Mouse (Mus musculus) embryonic facial prominence, embryonic 15.5 days (tissue): ENCODE results near the gene Gm5475. TPM values are rescaled to one million over a fixed set of nuclear protein-coding genes. Genes with fewer than 3 reads are reported as not detected.

Source experiments
- ATAC-seq: fragments of 200-750 bp; cut with Nextera tagmentation; 2 replicates; pipeline ENCODE4 v1.8.0; 2017; ENCODE audit warnings: low read depth, moderate TSS enrichment; ENCODE audit not compliant: insufficient number of reproducible peaks, low FRiP score, low TSS enrichment
- H3K27ac ChIP-seq: fragments of 300-500 bp; sonication (generic); replicated peaks from 2 replicates; pipeline ENCODE4 v1.5.1; 2015; ENCODE audit warnings: mild to moderate bottlenecking, inconsistent platforms
- H3K27me3 ChIP-seq: fragments of 300-500 bp; sonication (generic); 2 replicates; pipeline ENCODE4 v1.6.1; 2015; ENCODE audit warnings: inconsistent platforms
- H3K36me3 ChIP-seq: fragments of 300-500 bp; sonication (generic); 2 replicates; pipeline ENCODE4 v1.6.1; 2015; ENCODE audit warnings: mild to moderate bottlenecking, inconsistent platforms
- H3K4me1 ChIP-seq: fragments of 300-500 bp; sonication (generic); 2 replicates; pipeline ENCODE4 v1.6.1; 2015; ENCODE audit warnings: inconsistent platforms
- H3K4me2 ChIP-seq: fragments of 300-500 bp; sonication (generic); replicated peaks from 2 replicates; pipeline ENCODE4 v1.6.1; 2015; ENCODE audit warnings: mild to moderate bottlenecking, inconsistent platforms
- H3K4me3 ChIP-seq: fragments of 300-500 bp; sonication (generic); replicated peaks from 2 replicates; pipeline ENCODE4 v1.5.1; 2015; ENCODE audit warnings: mild to moderate bottlenecking, inconsistent platforms
- H3K9ac ChIP-seq: fragments of 300-500 bp; sonication (generic); 2 replicates; pipeline ENCODE4 v1.6.1; 2015; ENCODE audit warnings: inconsistent platforms
- H3K9me3 ChIP-seq: fragments of 300-500 bp; sonication (generic); replicated peaks from 2 replicates; pipeline ENCODE4 v1.6.1; 2016; ENCODE audit warnings: inconsistent platforms
- WGBS: fragments of 180-500 bp; shearing (Covaris S2); methylation state at CpG from one replicate; pipeline ENCODE4 v1.1.7; 2015; 5-methylcytosine and 5-hydroxymethylcytosine counted together
- polyA plus RNA-seq: library from polyadenylated mRNA; unstranded; fragments of >200 nt; fragmentation: Nextera tagmentation; extraction: Ambion mirVana; gene quantifications from 2 replicates; pipeline ENCODE4 v1.2.1, GENCODE M21; 2015

The Gm5475 gene
- polyA plus RNA-seq, 1 experiment from 2014 or later = 0.07 TPM

DNA sequence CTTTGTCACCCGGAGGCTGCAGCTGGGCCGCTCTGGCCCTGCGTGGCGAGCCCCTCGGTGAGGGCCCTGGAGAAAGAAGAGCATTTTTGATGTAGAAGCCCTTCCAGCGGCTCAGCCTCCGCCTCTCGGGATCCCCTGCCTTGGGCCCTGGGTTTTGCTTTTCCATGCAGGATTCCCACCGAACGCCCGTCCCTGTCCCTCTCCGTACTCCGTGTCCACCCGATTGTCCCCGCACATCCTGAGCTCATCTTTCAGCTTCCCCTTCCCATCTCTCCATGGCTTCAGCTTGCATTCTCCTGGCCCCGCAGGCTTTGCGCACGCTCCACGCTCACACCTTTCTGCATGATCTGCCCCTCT lies 47.2 kb downstream of the Gm5475 start:
- ATAC-seq = no peak
- Histone ChIP-seq H3K4me1 (peaks cover 22% of the 10 kb centered on the region), H3K27me3 (no peaks in the 10 kb centered on the region), H3K36me3 (peaks cover 27% of the 10 kb centered on the region), H3K4me2 (peak overlapping the region; percentile 83), H3K4me3 (peak overlapping the region; percentile 63), H3K27ac (peak overlapping the region; percentile 69), H3K9ac (peak overlapping the region; percentile 74), H3K9me3 (no peaks in the 10 kb centered on the region)
- WGBS = 1% methylated on average over 19 of the region's 19 CpGs

DNA sequence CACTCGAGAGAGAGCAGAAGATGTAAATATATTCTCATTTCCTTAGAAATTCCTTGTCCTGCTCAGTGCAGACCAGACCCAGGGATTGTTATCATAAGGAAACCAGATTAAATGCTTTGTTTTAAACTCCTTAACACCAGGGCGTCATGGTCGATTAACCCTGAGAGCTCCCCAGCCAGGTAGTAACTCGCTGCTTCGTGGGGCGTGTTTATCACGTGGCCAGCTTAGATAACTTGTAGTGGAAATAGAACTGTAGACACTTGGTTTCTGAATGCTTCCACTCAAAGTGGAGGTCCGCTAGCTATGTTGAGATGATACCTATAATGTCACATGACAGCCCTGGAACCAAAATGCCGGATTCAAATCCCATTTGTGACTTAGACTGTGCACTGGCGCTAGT lies 48.1 kb downstream of the Gm5475 start:
- Histone ChIP-seq H3K4me1 (peaks cover 22% of the 10 kb centered on the region), H3K27ac (no peak overlapping the region), H3K9ac (0 out of 2 replicates have a peak overlapping the region, but pooled peaks have one; percentile 74), H3K9me3 (no peaks in the 10 kb centered on the region), H3K4me3 (peak overlapping the region; percentile 63), H3K36me3 (peaks cover 36% of the 10 kb centered on the region), H3K27me3 (no peaks in the 10 kb centered on the region), H3K4me2 (peak overlapping the region; percentile 83)
- ATAC-seq = no peak
- WGBS = 62% methylated on average over 10 of the region's 10 CpGs

DNA sequence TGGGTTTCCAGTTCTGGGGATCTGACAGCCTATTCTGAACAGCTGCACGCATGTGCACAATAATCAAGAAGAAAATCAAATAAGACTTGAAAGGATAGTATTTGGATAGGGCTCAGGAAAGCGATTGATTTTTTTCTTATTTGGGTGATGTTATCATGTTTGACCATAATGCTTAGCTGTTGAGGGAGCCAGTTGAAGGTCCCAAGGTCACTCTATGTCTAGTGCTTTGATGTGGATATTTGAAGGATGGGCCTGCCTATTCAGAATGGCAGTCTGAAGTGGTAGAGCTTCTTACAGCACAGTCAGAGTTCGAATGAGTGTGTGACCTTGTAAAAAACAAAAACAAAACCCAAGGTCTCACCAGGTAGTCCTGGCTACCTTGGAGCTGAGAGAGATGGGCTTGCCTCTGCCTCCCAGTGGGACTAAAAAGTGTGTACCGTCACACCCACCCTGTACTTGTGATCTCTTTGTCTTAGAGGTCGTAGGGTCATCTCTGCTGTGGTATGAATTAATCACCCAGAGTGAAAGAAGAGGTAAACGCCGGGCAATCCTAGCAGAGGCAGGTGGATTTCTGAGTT lies 52.1 kb downstream of the Gm5475 start:
- Histone ChIP-seq H3K9me3 (no peaks in the 10 kb centered on the region), H3K4me2 (no peak overlapping the region), H3K36me3 (peaks cover 74% of the 10 kb centered on the region), H3K9ac (no peak overlapping the region), H3K27me3 (no peaks in the 10 kb centered on the region), H3K4me3 (no peak overlapping the region), H3K27ac (no peak overlapping the region), H3K4me1 (peaks cover 14% of the 10 kb centered on the region)
- 78% methylated on average over 7 of the region's 7 CpGs for WGBS
- no peak for ATAC-seq

Other genes with a start within 250 kb of the Gm5475 start
- 43.9 and 46.2 TPM in 2 replicates for gene Atf1, start 194.3 kb upstream of the Gm5475 start, polyA plus RNA-seq
- gene Tmprss12, start 141.3 kb upstream of the Gm5475 start, polyA plus RNA-seq = 0.12 TPM in 1 of 2 replicates, not detected in the other
- gene Mettl7a1, start 118.0 kb upstream of the Gm5475 start, polyA plus RNA-seq = 7.6 and 8.4 TPM in 2 replicates
- 0.32 and 0.35 TPM in 2 replicates for gene Mettl7a3, start 87.2 kb upstream of the Gm5475 start, polyA plus RNA-seq
- not detected in 2 replicates for gene Methig1, start 69.0 kb upstream of the Gm5475 start, polyA plus RNA-seq
- gene Mettl7a2, start 68.9 kb upstream of the Gm5475 start, polyA plus RNA-seq = not detected in 2 replicates
- gene Higd1c, start 57.6 kb upstream of the Gm5475 start, polyA plus RNA-seq = not detected in 2 replicates
- 23.6 and 25.9 TPM in 2 replicates for gene Slc11a2, start 2.9 kb downstream of the Gm5475 start, polyA plus RNA-seq
- 29.6 and 30.2 TPM in 2 replicates for gene Letmd1, start 46.9 kb downstream of the Gm5475 start, polyA plus RNA-seq
- 17.4 and 18.8 TPM in 2 replicates for gene Csrnp2, start 73.3 kb downstream of the Gm5475 start, polyA plus RNA-seq
- 23.0 and 26.6 TPM in 2 replicates for gene Tfcp2, start 129.9 kb downstream of the Gm5475 start, polyA plus RNA-seq
- gene Pou6f1, start 177.8 kb downstream of the Gm5475 start, polyA plus RNA-seq = 12.3 and 13.8 TPM in 2 replicates
- 179 and 203 TPM in 2 replicates for gene Dazap2, start 193.2 kb downstream of the Gm5475 start, polyA plus RNA-seq
- 25.7 and 28.5 TPM in 2 replicates for gene Smagp, start 214.8 kb downstream of the Gm5475 start, polyA plus RNA-seq
- gene Bin2, start 247.4 kb downstream of the Gm5475 start, polyA plus RNA-seq = 5.2 and 5.7 TPM in 2 replicates